Mouse (Mus musculus) stomach, embryonic 14.5 days (tissue): ENCODE data around the gene Atp10a. TPM values are rescaled to one million over a fixed set of nuclear protein-coding genes. Genes with fewer than 3 reads are reported as not detected.

Source experiments
- ATAC-seq: fragments of 200-750 bp; cut with Nextera tagmentation; 2 replicates; pipeline ENCODE4 v1.8.0; 2017; ENCODE audit warnings: low read depth, moderate TSS enrichment; ENCODE audit not compliant: insufficient number of reproducible peaks, insufficient read depth, low FRiP score
- H3K27ac ChIP-seq: fragments of 300-500 bp; sonication (generic); 2 replicates; pipeline ENCODE4 v1.5.1; 2014; ENCODE audit warnings: mild to moderate bottlenecking, low read length, moderate library complexity, mixed read lengths
- H3K27me3 ChIP-seq: fragments of 300-500 bp; sonication (generic); 2 replicates; pipeline ENCODE4 v1.6.1; 2014; ENCODE audit warnings: low read length, control low read depth, mixed read lengths; ENCODE audit not compliant: control insufficient read depth, insufficient read depth
- H3K36me3 ChIP-seq: fragments of 300-500 bp; sonication (generic); 2 replicates; pipeline ENCODE4 v1.6.1; 2014; ENCODE audit warnings: mild to moderate bottlenecking, control low read depth, low read length, moderate library complexity, mixed read lengths; ENCODE audit not compliant: control insufficient read depth, insufficient read depth
- H3K4me1 ChIP-seq: fragments of 300-500 bp; sonication (generic); 2 replicates; pipeline ENCODE4 v1.6.1; 2014; ENCODE audit warnings: low read length, control low read depth, mixed read lengths; ENCODE audit not compliant: control insufficient read depth, insufficient read depth
- H3K4me2 ChIP-seq: fragments of 300-500 bp; sonication (generic); replicated peaks from 2 replicates; pipeline ENCODE4 v1.6.1; 2014; ENCODE audit warnings: low read depth, low read length, control low read depth
- H3K4me3 ChIP-seq: fragments of 300-500 bp; sonication (generic); 2 replicates; pipeline ENCODE4 v1.5.1; 2014; ENCODE audit warnings: low read depth, low read length, control low read depth
- H3K9ac ChIP-seq: fragments of 300-500 bp; sonication (generic); replicated peaks from 2 replicates; pipeline ENCODE4 v1.6.1; 2014; ENCODE audit warnings: low read depth, mild to moderate bottlenecking, control low read depth, low read length, moderate library complexity, mixed read lengths
- H3K9me3 ChIP-seq: fragments of 300-500 bp; sonication (generic); 2 replicates; pipeline ENCODE4 v1.6.1; 2016; ENCODE audit warnings: low read depth, low read length, control low read depth; ENCODE audit not compliant: control insufficient read depth
- WGBS: fragments of 180-500 bp; shearing (Covaris S2); extraction: QIAGEN DNeasy Blood & Tissue Kit; methylation state at CpG from one replicate; pipeline ENCODE4 v1.1.7; 2014; 5-methylcytosine and 5-hydroxymethylcytosine counted together
- polyA plus RNA-seq: library from polyadenylated mRNA; unstranded; fragments of >200 nt; fragmentation: Nextera tagmentation; extraction: Ambion mirVana; gene quantifications from 2 replicates; pipeline ENCODE4 v1.2.1, GENCODE M21; 2014

The Atp10a gene
- polyA plus RNA-seq, 1 experiment from 2014 or later: 4.3 TPM

GRCm38 (mm10) chr7:58870661-58871060 lies 214.7 kb downstream of the Atp10a start:
- H3K9me3 ChIP-seq: no peaks in the 10 kb centered on the region
- no peaks in the 10 kb centered on the region for H3K4me1 ChIP-seq
- H3K27ac ChIP-seq: no peak overlapping the region
- no peak overlapping the region for H3K9ac ChIP-seq
- H3K4me3 ChIP-seq: no peak overlapping the region
- no peak overlapping the region for H3K4me2 ChIP-seq
- H3K27me3 ChIP-seq: no peaks in the 10 kb centered on the region
- WGBS: 82% methylated on average over 1 of the region's 1 CpGs
- ATAC-seq: no peak
- no peaks in the 10 kb centered on the region for H3K36me3 ChIP-seq

- no peak for ATAC-seq
- Histone ChIP-seq H3K27me3 (no peaks in the 10 kb centered on the region), H3K4me1 (no peaks in the 10 kb centered on the region), H3K9ac (no peak overlapping the region), H3K4me3 (no peak overlapping the region), H3K27ac (no peak overlapping the region), H3K4me2 (no peak overlapping the region), H3K36me3 (no peaks in the 10 kb centered on the region), H3K9me3 (no peaks in the 10 kb centered on the region)
- WGBS: 80% methylated on average over 1 of the region's 1 CpGs
Measured at GRCm38 (mm10) chr7:58873676-58874075, 217.7 kb downstream of the Atp10a start.
